Mouse (Mus musculus): ENCODE data around the gene Lpp. TPM values are rescaled to one million over a fixed set of nuclear protein-coding genes. Genes with fewer than 3 reads are reported as not detected.

The Lpp gene
- total RNA-seq, 4 experiments from 2014 or later = 21.5 to 24.7 (median 23.3) TPM

- no peak for DNase-seq (ENCODE audit: low spot score)
Measured at GRCm38 (mm10) chr16:24470601-24471000, 77.3 kb downstream of the Lpp start.

GRCm38 (mm10) chr16:24471029-24471428 is 77.7 kb downstream of the Lpp start:
- DNase-seq (ENCODE audit: low spot score) = no peak

- DNase-seq (ENCODE audit: low spot score) = no peak
Measured at GRCm38 (mm10) chr16:24471801-24472200, 78.5 kb downstream of the Lpp start.

GRCm38 (mm10) chr16:24473966-24474365 is 80.7 kb downstream of the Lpp start:
- DNase-seq (ENCODE audit: low spot score) = no peak

GRCm38 (mm10) chr16:24474781-24475180 is 81.5 kb downstream of the Lpp start:
- DNase-seq (ENCODE audit: low spot score) = no peak

- DNase-seq (ENCODE audit: low spot score) = no peak
Measured at GRCm38 (mm10) chr16:24475305-24475947, 82.1 kb downstream of the Lpp start.

- DNase-seq (ENCODE audit: low spot score) = no peak
Measured at GRCm38 (mm10) chr16:24476911-24477401, 83.6 kb downstream of the Lpp start.

GRCm38 (mm10) chr16:24478006-24478405 is 84.7 kb downstream of the Lpp start:
- DNase-seq (ENCODE audit: low spot score) = no peak

- no peak for DNase-seq (ENCODE audit: low spot score)
Measured at GRCm38 (mm10) chr16:24478851-24479250, 85.5 kb downstream of the Lpp start.

GRCm38 (mm10) chr16:24482648-24483047 is 89.3 kb downstream of the Lpp start:
- DNase-seq (ENCODE audit: low spot score) = no peak

- peak; percentile 67 for DNase-seq (ENCODE audit: low spot score)
Measured at GRCm38 (mm10) chr16:24483527-24484101, 90.3 kb downstream of the Lpp start.

- peak; percentile 84 for DNase-seq (ENCODE audit: low spot score)
Measured at GRCm38 (mm10) chr16:24487782-24488241, 94.5 kb downstream of the Lpp start.

GRCm38 (mm10) chr16:24489516-24490285 is 96.4 kb downstream of the Lpp start:
- DNase-seq (ENCODE audit: low spot score) = no peak

GRCm38 (mm10) chr16:24490751-24491485 is 97.6 kb downstream of the Lpp start:
- DNase-seq (ENCODE audit: low spot score) = no peak

- no peak for DNase-seq (ENCODE audit: low spot score)
Measured at GRCm38 (mm10) chr16:24491486-24491758, 98.1 kb downstream of the Lpp start.

- DNase-seq (ENCODE audit: low spot score) = peak; percentile 53
Measured at GRCm38 (mm10) chr16:24492194-24492940, 99.1 kb downstream of the Lpp start.

GRCm38 (mm10) chr16:24494531-24494930 is 101.2 kb downstream of the Lpp start:
- DNase-seq (ENCODE audit: low spot score) = no peak

GRCm38 (mm10) chr16:24495461-24495860 is 102.2 kb downstream of the Lpp start:
- no peak for DNase-seq (ENCODE audit: low spot score)

- no peak for DNase-seq (ENCODE audit: low spot score)
Measured at GRCm38 (mm10) chr16:24496635-24497034, 103.3 kb downstream of the Lpp start.

- no peak for DNase-seq (ENCODE audit: low spot score)
Measured at GRCm38 (mm10) chr16:24497413-24497812, 104.1 kb downstream of the Lpp start.

GRCm38 (mm10) chr16:24498103-24498659 is 104.9 kb downstream of the Lpp start:
- DNase-seq (ENCODE audit: low spot score) = no peak
